Mouse (Mus musculus) lung, adult 2 months (tissue): ENCODE results near the gene Kalrn.

ENCODE experiments used
- CTCF ChIP-seq: fragments of 200-500 bp; IDR thresholded peaks from 2 replicates; pipeline ENCODE4 v1.5.1; 2011; ENCODE audit warnings: mild to moderate bottlenecking, low read length, control low read depth; ENCODE audit not compliant: insufficient read depth
- POLR2A ChIP-seq: fragments of 200-500 bp; IDR thresholded peaks from 2 replicates; pipeline ENCODE4 v1.6.1; 2011; ENCODE audit warnings: low read depth, mild to moderate bottlenecking, control low read depth, low read length, borderline replicate concordance; ENCODE audit errors: extremely low read depth

- TF ChIP-seq POLR2A (no peak), CTCF (no peak)
Observed at GRCm38 (mm10) chr16:34302503-34302902, 270.8 kb downstream of the Kalrn start.
